Mouse (Mus musculus) lung, adult 2 months (tissue): ENCODE data around the gene Adamts15.

ENCODE experiments used
- CTCF ChIP-seq: fragments of 200-500 bp; IDR thresholded peaks from 2 replicates; pipeline ENCODE4 v1.5.1; 2011; ENCODE audit warnings: mild to moderate bottlenecking, low read length, control low read depth; ENCODE audit not compliant: insufficient read depth
- POLR2A ChIP-seq: fragments of 200-500 bp; IDR thresholded peaks from 2 replicates; pipeline ENCODE4 v1.6.1; 2011; ENCODE audit warnings: low read depth, mild to moderate bottlenecking, control low read depth, low read length, borderline replicate concordance; ENCODE audit errors: extremely low read depth

DNA sequence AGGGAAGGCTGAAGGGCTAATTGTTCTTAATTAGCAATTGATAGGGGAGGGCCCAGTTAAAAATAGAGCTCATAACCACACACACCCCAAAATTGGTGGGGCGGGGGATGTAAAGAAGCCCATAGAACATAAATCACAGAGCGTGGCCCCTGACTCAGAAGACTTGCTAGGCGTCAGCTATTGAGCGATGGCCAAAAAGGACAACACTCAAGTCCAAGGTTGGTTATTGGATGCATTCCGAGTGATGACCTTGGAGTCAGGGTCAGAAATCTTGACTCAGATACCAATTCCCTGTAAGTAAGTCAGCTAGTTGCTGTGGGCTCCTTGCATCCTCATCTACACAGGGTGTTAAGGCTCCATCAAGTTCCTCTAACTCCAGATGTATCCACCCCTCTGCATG, 19.0 kb downstream of the Adamts15 start:
- TF ChIP-seq CTCF = no peak
- TF ChIP-seq POLR2A = no peak
